Mouse (Mus musculus) small intestine, adult 2 months (tissue): ENCODE results near the gene Gm9745. TPM values are rescaled to one million over a fixed set of nuclear protein-coding genes. Genes with fewer than 3 reads are reported as not detected.
A peak's percentile ranks its signal among the peaks of the same experiment; 100 is the strongest.
"Not testable (repeated sequence)": the region's sequence is repeated elsewhere in the genome, so short reads cannot be mapped to it uniquely, and the experiment has no call there.

Experiments
- H3K27ac ChIP-seq: fragments of 200-500 bp; 2 replicates; pipeline ENCODE4 v1.5.1; 2012; ENCODE audit warnings: low read depth, low read length, control low read depth, inconsistent platforms; ENCODE audit not compliant: insufficient read depth
- H3K27me3 ChIP-seq: fragments of 200-500 bp; 2 replicates; pipeline ENCODE4 v1.6.1; 2012; ENCODE audit warnings: mild to moderate bottlenecking, moderate library complexity, low read length, inconsistent platforms; ENCODE audit not compliant: control insufficient read depth, insufficient read depth
- H3K36me3 ChIP-seq: fragments of 200-500 bp; 2 replicates; pipeline ENCODE4 v1.6.1; 2012; ENCODE audit warnings: mild to moderate bottlenecking, low read length, control low read depth, inconsistent platforms; ENCODE audit not compliant: control insufficient read depth, insufficient read depth
- H3K4me1 ChIP-seq: fragments of 200-500 bp; 2 replicates; pipeline ENCODE4 v1.6.1; 2012; ENCODE audit warnings: low read length, inconsistent platforms, mixed read lengths; ENCODE audit not compliant: control insufficient read depth, insufficient read depth, insufficient read length
- H3K4me3 ChIP-seq: fragments of 200-500 bp; 2 replicates; pipeline ENCODE4 v1.5.1; 2012; ENCODE audit warnings: low read depth, mild to moderate bottlenecking, control low read depth, inconsistent platforms, low read length, moderate library complexity
- CTCF ChIP-seq: fragments of 200-500 bp; IDR thresholded peaks from 2 replicates; pipeline ENCODE4 v1.5.1; 2012; ENCODE audit warnings: low read depth, mild to moderate bottlenecking, control low read depth, inconsistent platforms, low read length, moderate library complexity, mixed read lengths; ENCODE audit not compliant: insufficient replicate concordance, insufficient read length; ENCODE audit errors: extremely low read depth
- POLR2A ChIP-seq: fragments of 200-500 bp; IDR thresholded peaks from 2 replicates; pipeline ENCODE4 v1.6.1; 2012; ENCODE audit warnings: low read depth, mild to moderate bottlenecking, control low read depth, inconsistent platforms, low read length, moderate library complexity
- WGBS: fragments of 180-500 bp; shearing (Covaris S2); methylation state at CpG from one replicate; pipeline ENCODE4 v1.1.7; 2018; 5-methylcytosine and 5-hydroxymethylcytosine counted together
- polyA plus RNA-seq: library from polyadenylated mRNA; depleted of rRNA; stranded (reverse); fragments of >200 nt; gene quantifications from 2 replicates; pipeline ENCODE4 v1.2.3, GENCODE M21; 2012; rRNA removed

Gm9745 gene
- not detected in 2 replicates for polyA plus RNA-seq

DNA sequence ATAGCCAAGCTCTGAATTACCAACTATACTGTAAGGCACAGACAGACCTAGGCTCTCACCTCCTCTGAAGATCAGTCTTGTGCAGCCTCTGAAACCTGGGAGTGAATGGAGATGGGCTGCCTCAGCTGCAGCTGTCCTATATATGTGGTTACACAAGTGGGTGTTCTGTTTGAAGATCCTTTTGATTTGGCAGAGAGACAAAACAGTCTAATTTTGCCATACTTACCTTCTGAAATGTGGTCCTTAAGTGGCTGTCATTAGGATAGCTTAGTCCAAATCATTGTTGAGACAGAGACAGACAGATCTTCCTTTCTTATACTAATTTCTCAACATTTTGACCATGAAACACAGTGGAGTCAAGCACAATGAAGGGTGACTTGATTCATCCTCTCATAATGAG lies at the start of gene Gm9745:
TSS of gene Gm9745 (minus strand) at position 101 of the 400 bp plus-strand sequence.
- H3K4me1 ChIP-seq, H3K36me3 ChIP-seq, H3K27ac ChIP-seq, H3K4me3 ChIP-seq, H3K27me3 ChIP-seq: not testable (repeated sequence)

- H3K27me3 ChIP-seq, H3K4me3 ChIP-seq, H3K4me1 ChIP-seq, H3K36me3 ChIP-seq, H3K27ac ChIP-seq: not testable (repeated sequence)
- WGBS, result 75% methylated on average over 5 of the region's 5 CpGs
Measured at GRCm38 (mm10) chr13:8997221-8997620, 49.2 kb upstream of the Gm9745 start.

- Histone ChIP-seq H3K36me3 (peaks cover 4% of the 10 kb centered on the region; the same call in 1 of the 2 replicates), H3K4me3 (peak within 1 kb of the TSS; percentile 84), H3K27me3 (no peaks in the 10 kb centered on the region), H3K4me1 (0 out of 2 replicates have a peak, but pooled peaks cover 3% of the 10 kb centered on the region), H3K27ac (peak within 1 kb of the TSS; percentile 81)
- 1% methylated on average over 51 of the region's 51 CpGs for WGBS
- TF ChIP-seq POLR2A (peak; percentile 79), CTCF (peak; percentile 57; the same call in 1 of the 2 replicates)
Measured at GRCm38 (mm10) chr13:8995990-8996786, 48.2 kb upstream of the Gm9745 start, which contains the start of gene Gtpbp4. Gene Gtpbp4 (minus strand): TSS chr13:8996083.

GRCm38 (mm10) chr13:8995159-8995989 lies 47.3 kb upstream of the Gm9745 start:
- H3K4me1 ChIP-seq, result 0 out of 2 replicates have a peak, but pooled peaks cover 3% of the 10 kb centered on the region
- no peaks in the 10 kb centered on the region for H3K27me3 ChIP-seq
- 1% methylated on average over 33 of the region's 33 CpGs for WGBS
- no peak for TF ChIP-seq POLR2A
- no peak for TF ChIP-seq CTCF
- peak overlapping the region; percentile 84 for H3K4me3 ChIP-seq
- peaks cover 7% of the 10 kb centered on the region for H3K36me3 ChIP-seq
- peak overlapping the region; percentile 4 for H3K27ac ChIP-seq

DNA sequence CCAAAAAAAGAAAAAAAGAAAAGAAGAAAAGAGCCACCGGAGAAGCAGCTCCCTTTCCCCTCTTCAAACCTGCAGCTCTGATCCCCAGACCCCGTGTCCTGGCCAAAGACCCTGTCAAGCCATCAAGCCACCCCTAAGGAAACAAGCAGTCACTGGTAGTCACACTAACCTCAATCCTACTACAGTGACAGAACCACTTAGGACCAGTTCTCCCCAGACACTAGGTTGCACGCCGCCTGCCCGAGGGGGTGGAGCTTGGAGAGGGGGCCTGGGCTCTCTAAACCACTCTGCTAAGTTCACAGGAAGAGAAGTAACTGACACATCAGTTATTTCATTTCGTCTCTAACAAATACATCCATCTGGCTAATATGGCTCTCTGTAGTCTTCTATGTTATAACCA lies 44.2 kb upstream of the Gm9745 start:
- H3K4me1 ChIP-seq, result 0 out of 2 replicates have a peak, but pooled peaks cover 3% of the 10 kb centered on the region
- H3K36me3 ChIP-seq, result peaks cover 24% of the 10 kb centered on the region
- H3K27ac ChIP-seq, result no peak overlapping the region
- H3K4me3 ChIP-seq, result no peak overlapping the region
- no peaks in the 10 kb centered on the region for H3K27me3 ChIP-seq
- TF ChIP-seq POLR2A, result no peak
- no peak for TF ChIP-seq CTCF
- 92% methylated on average over 6 of the region's 6 CpGs for WGBS

DNA sequence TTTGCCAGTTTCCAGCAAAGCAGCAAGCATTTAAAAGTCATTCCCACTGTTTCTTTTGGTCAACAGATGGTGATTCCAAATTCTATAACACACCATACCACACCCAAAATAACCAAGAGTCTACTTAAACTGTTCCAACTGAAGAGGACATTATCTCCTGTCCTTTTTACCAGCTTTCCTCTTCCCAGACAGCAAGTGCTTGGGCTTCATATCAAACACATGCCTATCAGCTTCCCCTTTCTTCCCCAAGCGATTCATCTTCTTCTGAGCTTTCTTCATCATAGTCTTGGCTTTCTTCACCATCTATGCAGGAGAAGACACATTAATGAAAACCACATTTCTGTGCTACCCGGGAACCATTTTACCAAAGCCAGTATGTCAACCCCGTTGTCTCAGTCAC lies 24.9 kb upstream of the Gm9745 start:
- H3K36me3 ChIP-seq, result peaks cover 54% of the 10 kb centered on the region
- H3K4me1 ChIP-seq, result no peaks in the 10 kb centered on the region
- TF ChIP-seq POLR2A (no peak), CTCF (no peak)
- WGBS, result 93% methylated on average over 3 of the region's 3 CpGs
- no peak overlapping the region for H3K27ac ChIP-seq
- no peaks in the 10 kb centered on the region for H3K27me3 ChIP-seq
- no peak overlapping the region for H3K4me3 ChIP-seq

- peaks cover 49% of the 10 kb centered on the region for H3K36me3 ChIP-seq
- TF ChIP-seq POLR2A, result no peak
- no peak for TF ChIP-seq CTCF
- no peaks in the 10 kb centered on the region for H3K4me1 ChIP-seq
- H3K27me3 ChIP-seq, result no peaks in the 10 kb centered on the region
- H3K27ac ChIP-seq, result no peak overlapping the region
- no peak overlapping the region for H3K4me3 ChIP-seq
Measured at GRCm38 (mm10) chr13:8972369-8972768, 24.3 kb upstream of the Gm9745 start.
